Mouse (Mus musculus): ENCODE data around the gene Cfap57.
"Not testable (repeated sequence)": the region's sequence is repeated elsewhere in the genome, so short reads cannot be mapped to it uniquely, and the experiment has no call there.

Cfap57 gene

DNA sequence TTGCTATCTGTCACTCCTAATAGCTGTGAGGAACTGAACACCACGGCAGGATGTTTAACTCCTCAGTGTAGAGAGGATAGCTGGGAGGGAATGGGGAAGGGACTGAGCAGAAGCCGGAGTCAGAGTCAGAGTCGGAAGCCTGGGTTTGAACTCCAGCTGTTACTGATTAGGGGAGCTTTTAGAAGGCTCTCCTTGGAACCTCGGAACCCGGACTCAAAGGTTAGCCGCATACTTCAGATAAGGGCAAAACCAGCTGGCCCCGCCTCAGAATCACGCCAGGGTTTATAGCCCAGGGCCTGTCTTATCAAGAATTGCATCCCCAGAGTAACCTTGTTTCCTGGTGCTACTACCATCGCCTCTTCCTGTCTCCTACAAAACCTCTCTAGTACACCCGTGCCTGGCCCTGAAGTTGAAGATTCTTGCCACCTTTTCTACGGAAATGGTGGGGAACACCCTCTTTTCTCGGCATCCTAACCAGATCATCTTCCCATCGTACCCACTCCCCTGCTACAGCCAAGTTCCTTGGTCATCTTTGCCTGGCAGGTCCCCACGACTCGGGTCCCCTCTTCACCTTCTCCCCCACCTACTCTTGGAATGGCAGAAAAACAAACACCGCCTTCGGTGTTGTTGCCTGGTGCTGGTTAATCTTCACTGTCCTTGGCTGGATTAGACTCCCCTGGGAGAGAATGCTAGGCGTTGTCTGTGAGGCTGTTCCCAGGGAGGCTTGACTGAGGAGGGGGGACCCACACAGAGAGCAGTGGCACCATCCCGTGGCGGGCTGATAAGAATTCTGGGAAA, 103.7 kb downstream of the Cfap57 start:
- DNase-seq: no peak

GRCm38 (mm10) chr4:118509050-118509449, 111.5 kb downstream of the Cfap57 start:
- DNase-seq: peak; percentile 14

- not testable (repeated sequence) for DNase-seq
Measured at GRCm38 (mm10) chr4:118507171-118507570, 113.4 kb downstream of the Cfap57 start.

DNA sequence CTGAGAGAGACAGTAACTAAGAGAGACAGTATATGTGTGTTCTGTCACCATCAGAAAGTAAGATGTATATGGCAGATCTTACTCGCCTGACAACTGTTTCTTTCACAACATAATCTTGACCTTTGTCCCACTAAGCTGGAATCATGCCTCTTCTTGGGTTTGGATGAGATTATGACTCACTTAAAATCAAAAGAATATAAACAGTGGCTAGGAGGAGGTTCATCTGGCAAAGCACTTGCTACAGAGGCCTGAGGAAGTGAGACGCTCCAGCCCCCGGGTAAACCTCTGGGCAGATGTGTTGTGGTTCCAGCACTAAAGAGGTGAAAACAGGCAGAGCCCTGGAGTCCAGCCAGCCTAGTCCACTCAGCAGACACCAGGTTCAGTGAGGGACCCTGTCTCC, 115.0 kb downstream of the Cfap57 start:
- no peak for DNase-seq
